Mouse (Mus musculus): ENCODE measurements around the gene Sphk2. TPM values are rescaled to one million over a fixed set of nuclear protein-coding genes. Genes with fewer than 3 reads are reported as not detected.

Sphk2 gene
- polyA plus RNA-seq, 1 experiment from 2014 or later: 17.2 TPM

- Histone ChIP-seq H3K36me3 (ENCODE audit: control insufficient read depth, insufficient read depth, low read length) (peaks cover 2% of the 10 kb centered on the region; the same call in 1 of the 2 replicates), H3K27me3 (ENCODE audit: control insufficient read depth, insufficient read depth, low read length) (no peaks in the 10 kb centered on the region), H3K9ac (replicated peaks; ENCODE audit: low read length) (peak within 1 kb of the TSS; percentile 56), H3K9me3 (ENCODE audit: control insufficient read depth, low read length) (no peaks in the 10 kb centered on the region), H3K27ac (replicated peaks; ENCODE audit: low read depth, low read length) (peak within 1 kb of the TSS; percentile 93), H3K4me2 (ENCODE audit: low read length) (peak within 1 kb of the TSS; percentile 96), H3K4me1 (ENCODE audit: control insufficient read depth, insufficient read depth, low read length) (peaks cover 77% of the 10 kb centered on the region), H3K4me3 (replicated peaks; ENCODE audit: low read depth, low read length) (peak within 1 kb of the TSS; percentile 51)
- ATAC-seq (ENCODE audit: low FRiP score, low TSS enrichment) (peak; percentile 89), DNase-seq (peak; percentile 99)
- WGBS: 0% methylated on average over 36 of the region's 36 CpGs
Measured at GRCm38 (mm10) chr7:45704730-45705442, 12.9 kb downstream of the Sphk2 start, which contains the start of gene Dbp. TSS of gene Dbp (plus strand) at chr7:45705088.

- Histone ChIP-seq H3K27ac (replicated peaks; ENCODE audit: low read depth, low read length) (peak overlapping the region; percentile 93), H3K36me3 (ENCODE audit: control insufficient read depth, insufficient read depth, low read length) (no peaks in the 10 kb centered on the region), H3K27me3 (ENCODE audit: control insufficient read depth, insufficient read depth, low read length) (no peaks in the 10 kb centered on the region; the same call in 1 of the 2 replicates), H3K9ac (replicated peaks; ENCODE audit: low read length) (peak overlapping the region; percentile 56), H3K4me2 (ENCODE audit: low read length) (peak overlapping the region; percentile 96), H3K4me1 (ENCODE audit: control insufficient read depth, insufficient read depth, low read length) (peaks cover 70% of the 10 kb centered on the region), H3K9me3 (ENCODE audit: control insufficient read depth, low read length) (no peaks in the 10 kb centered on the region), H3K4me3 (replicated peaks; ENCODE audit: low read depth, low read length) (peak overlapping the region; percentile 51)
- peak; percentile 52 for ATAC-seq (ENCODE audit: low FRiP score, low TSS enrichment)
- WGBS: under 1% methylated on average over 13 of the region's 13 CpGs
- DNase-seq: peak; percentile 89
Measured at GRCm38 (mm10) chr7:45704046-45704559, 13.7 kb downstream of the Sphk2 start.

DNA sequence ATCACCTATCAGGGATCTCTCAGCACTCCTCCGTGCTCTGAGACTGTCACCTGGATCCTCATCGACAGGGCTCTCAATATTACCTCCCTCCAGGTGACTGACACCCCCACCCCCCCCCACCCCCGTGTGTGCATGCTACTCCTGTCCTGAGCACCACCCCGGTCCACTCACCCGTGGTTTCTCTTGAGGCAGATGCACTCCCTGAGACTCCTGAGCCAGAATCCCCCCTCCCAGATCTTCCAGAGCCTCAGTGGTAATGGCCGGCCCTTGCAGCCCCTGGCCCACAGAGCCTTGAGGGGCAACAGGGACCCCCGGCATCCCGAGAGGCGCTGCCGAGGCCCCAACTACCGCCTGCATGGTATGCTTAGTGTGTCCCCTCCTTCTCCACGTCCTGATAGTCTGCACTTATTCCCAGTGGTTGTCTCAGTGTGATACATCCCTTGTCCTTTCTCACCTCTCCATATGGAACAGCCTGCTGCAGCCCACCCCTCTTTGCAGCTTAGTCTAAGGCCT, 14.2 kb downstream of the Sphk2 start:
- H3K4me3 ChIP-seq (replicated peaks; ENCODE audit: low read depth, low read length): peak overlapping the region; percentile 51
- H3K4me2 ChIP-seq (ENCODE audit: low read length): peak overlapping the region; percentile 96
- H3K36me3 ChIP-seq (ENCODE audit: control insufficient read depth, insufficient read depth, low read length): no peaks in the 10 kb centered on the region
- H3K27me3 ChIP-seq (ENCODE audit: control insufficient read depth, insufficient read depth, low read length): peaks cover 2% of the 10 kb centered on the region
- 34% methylated on average over 12 of the region's 12 CpGs for WGBS
- H3K4me1 ChIP-seq (ENCODE audit: control insufficient read depth, insufficient read depth, low read length): peaks cover 64% of the 10 kb centered on the region
- DNase-seq: no peak
- peak overlapping the region; percentile 56 for H3K9ac ChIP-seq (replicated peaks; ENCODE audit: low read length)
- H3K9me3 ChIP-seq (ENCODE audit: control insufficient read depth, low read length): no peaks in the 10 kb centered on the region
- H3K27ac ChIP-seq (replicated peaks; ENCODE audit: low read depth, low read length): peak overlapping the region; percentile 93
- ATAC-seq (ENCODE audit: low FRiP score, low TSS enrichment): no peak

- Histone ChIP-seq H3K4me2 (ENCODE audit: low read length) (peak overlapping the region; percentile 96), H3K4me1 (ENCODE audit: control insufficient read depth, insufficient read depth, low read length) (peaks cover 58% of the 10 kb centered on the region), H3K4me3 (replicated peaks; ENCODE audit: low read depth, low read length) (peak overlapping the region; percentile 51), H3K27ac (replicated peaks; ENCODE audit: low read depth, low read length) (peak overlapping the region; percentile 93; the same call in 1 of the 2 replicates), H3K9ac (replicated peaks; ENCODE audit: low read length) (peak overlapping the region; percentile 56; the same call in 1 of the 2 replicates), H3K9me3 (ENCODE audit: control insufficient read depth, low read length) (no peaks in the 10 kb centered on the region), H3K27me3 (ENCODE audit: control insufficient read depth, insufficient read depth, low read length) (peaks cover 5% of the 10 kb centered on the region), H3K36me3 (ENCODE audit: control insufficient read depth, insufficient read depth, low read length) (no peaks in the 10 kb centered on the region)
- WGBS: 89% methylated on average over 17 of the region's 17 CpGs
- ATAC-seq (ENCODE audit: low FRiP score, low TSS enrichment) (no peak), DNase-seq (no peak)
Measured at GRCm38 (mm10) chr7:45702809-45703520, 14.8 kb downstream of the Sphk2 start.

GRCm38 (mm10) chr7:45702316-45702715, 15.5 kb downstream of the Sphk2 start:
- H3K27ac ChIP-seq (replicated peaks; ENCODE audit: low read depth, low read length): no peak overlapping the region
- H3K4me1 ChIP-seq (ENCODE audit: control insufficient read depth, insufficient read depth, low read length): peaks cover 52% of the 10 kb centered on the region
- H3K9ac ChIP-seq (replicated peaks; ENCODE audit: low read length): no peak overlapping the region
- ATAC-seq (ENCODE audit: low FRiP score, low TSS enrichment) (no peak), DNase-seq (no peak)
- H3K36me3 ChIP-seq (ENCODE audit: control insufficient read depth, insufficient read depth, low read length): no peaks in the 10 kb centered on the region
- H3K9me3 ChIP-seq (ENCODE audit: control insufficient read depth, low read length): no peaks in the 10 kb centered on the region
- 93% methylated on average over 11 of the region's 11 CpGs for WGBS
- peaks cover 5% of the 10 kb centered on the region for H3K27me3 ChIP-seq (ENCODE audit: control insufficient read depth, insufficient read depth, low read length)
- no peak overlapping the region for H3K4me2 ChIP-seq (ENCODE audit: low read length)
- no peak overlapping the region for H3K4me3 ChIP-seq (replicated peaks; ENCODE audit: low read depth, low read length)

GRCm38 (mm10) chr7:45701607-45702006, 16.2 kb downstream of the Sphk2 start:
- peaks cover 45% of the 10 kb centered on the region for H3K4me1 ChIP-seq (ENCODE audit: control insufficient read depth, insufficient read depth, low read length)
- 87% methylated on average over 11 of the region's 11 CpGs for WGBS
- H3K36me3 ChIP-seq (ENCODE audit: control insufficient read depth, insufficient read depth, low read length): no peaks in the 10 kb centered on the region
- H3K9me3 ChIP-seq (ENCODE audit: control insufficient read depth, low read length): no peaks in the 10 kb centered on the region
- H3K4me3 ChIP-seq (replicated peaks; ENCODE audit: low read depth, low read length): no peak overlapping the region; the same call in 1 of the 2 replicates
- H3K27me3 ChIP-seq (ENCODE audit: control insufficient read depth, insufficient read depth, low read length): peaks cover 5% of the 10 kb centered on the region
- H3K9ac ChIP-seq (replicated peaks; ENCODE audit: low read length): no peak overlapping the region; the same call in 1 of the 2 replicates
- ATAC-seq (ENCODE audit: low FRiP score, low TSS enrichment) (no peak), DNase-seq (no peak)
- H3K27ac ChIP-seq (replicated peaks; ENCODE audit: low read depth, low read length): no peak overlapping the region
- H3K4me2 ChIP-seq (ENCODE audit: low read length): peak overlapping the region; percentile 94

DNA sequence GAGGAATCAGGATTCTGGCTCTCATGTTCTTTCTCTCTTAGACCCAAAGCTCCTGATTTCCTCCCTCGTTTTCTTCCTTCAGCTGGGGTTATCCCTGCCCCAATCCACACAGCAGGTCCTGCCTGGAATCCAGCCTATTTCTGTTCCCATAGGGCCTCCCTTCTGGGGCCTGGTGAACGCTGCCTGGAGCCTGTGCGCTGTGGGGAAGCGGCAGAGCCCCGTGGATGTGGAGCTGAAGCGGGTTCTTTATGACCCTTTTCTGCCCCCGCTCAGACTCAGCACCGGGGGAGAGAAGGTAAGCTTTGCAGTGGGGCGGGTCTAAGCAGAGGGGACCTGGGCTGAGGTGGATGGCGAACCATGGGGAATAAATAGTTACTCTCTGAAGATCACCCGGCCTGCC, 16.7 kb downstream of the Sphk2 start:
- ATAC-seq (ENCODE audit: low FRiP score, low TSS enrichment) (no peak), DNase-seq (no peak)
- Histone ChIP-seq H3K36me3 (ENCODE audit: control insufficient read depth, insufficient read depth, low read length) (no peaks in the 10 kb centered on the region), H3K9ac (replicated peaks; ENCODE audit: low read length) (peak overlapping the region; percentile 24), H3K9me3 (ENCODE audit: control insufficient read depth, low read length) (no peaks in the 10 kb centered on the region), H3K27me3 (ENCODE audit: control insufficient read depth, insufficient read depth, low read length) (peaks cover 5% of the 10 kb centered on the region), H3K4me3 (replicated peaks; ENCODE audit: low read depth, low read length) (peak overlapping the region; percentile 49), H3K4me2 (ENCODE audit: low read length) (peak overlapping the region; percentile 94), H3K4me1 (ENCODE audit: control insufficient read depth, insufficient read depth, low read length) (peaks cover 40% of the 10 kb centered on the region), H3K27ac (replicated peaks; ENCODE audit: low read depth, low read length) (0 out of 2 replicates have a peak overlapping the region, but pooled peaks have one; percentile 58)
- 31% methylated on average over 11 of the region's 11 CpGs for WGBS

GRCm38 (mm10) chr7:45700301-45701015, 17.3 kb downstream of the Sphk2 start:
- ATAC-seq (ENCODE audit: low FRiP score, low TSS enrichment): 0 out of 2 replicates have a peak, but pooled peaks have one; percentile 6
- peak overlapping the region; percentile 94 for H3K4me2 ChIP-seq (ENCODE audit: low read length)
- peaks cover 5% of the 10 kb centered on the region for H3K27me3 ChIP-seq (ENCODE audit: control insufficient read depth, insufficient read depth, low read length)
- peak overlapping the region; percentile 49 for H3K4me3 ChIP-seq (replicated peaks; ENCODE audit: low read depth, low read length)
- H3K27ac ChIP-seq (replicated peaks; ENCODE audit: low read depth, low read length): peak overlapping the region; percentile 86
- no peaks in the 10 kb centered on the region for H3K36me3 ChIP-seq (ENCODE audit: control insufficient read depth, insufficient read depth, low read length)
- DNase-seq: peak; percentile 94
- H3K9me3 ChIP-seq (ENCODE audit: control insufficient read depth, low read length): no peaks in the 10 kb centered on the region
- peaks cover 34% of the 10 kb centered on the region for H3K4me1 ChIP-seq (ENCODE audit: control insufficient read depth, insufficient read depth, low read length)
- peak overlapping the region; percentile 80 for H3K9ac ChIP-seq (replicated peaks; ENCODE audit: low read length)
- WGBS: under 1% methylated on average over 20 of the region's 20 CpGs

Data from midbrain, embryonic 14.5 days (tissue).